8 mouse cellular contexts compared by ENCODE assay signal in genomic region chr1:192598380-192598779, GRCm38 (mm10).
DNase-seq lines count a peak whose midpoint lies in the region; ATAC-seq and TF ChIP-seq lines count a peak whose summit lies in the region.

No protein-coding gene starts in this region.

- H3K4me2 ChIP-seq in embryonic facial prominence, embryonic 12.5 days (replicated peaks): no peak overlapping the region
- no peak overlapping the region for H3K4me2 ChIP-seq in kidney, embryonic 14.5 days (replicated peaks; ENCODE audit: low read depth, low read length)
- H3K4me2 ChIP-seq in limb, embryonic 13.5 days (replicated peaks): no peak overlapping the region
- H3K4me2 ChIP-seq in neural tube, embryonic 11.5 days (ENCODE audit: low read depth): no peak overlapping the region
- H3K4me2 ChIP-seq in stomach, embryonic 15.5 days: no peak overlapping the region

- TF ChIP-seq CTCF in heart, adult 2 months (IDR thresholded peaks at IDR 0.05): peak; percentile 86

- no peaks in the 10 kb centered on the region for H3K27me3 ChIP-seq in embryonic facial prominence, embryonic 12.5 days
- H3K27me3 ChIP-seq in heart, adult 2 months (ENCODE audit: control insufficient read depth, insufficient read depth, low read length): no peaks in the 10 kb centered on the region
- no peaks in the 10 kb centered on the region for H3K27me3 ChIP-seq in kidney, embryonic 14.5 days (ENCODE audit: control insufficient read depth, insufficient read depth, low read length)
- no peaks in the 10 kb centered on the region for H3K27me3 ChIP-seq in limb, embryonic 13.5 days
- H3K27me3 ChIP-seq in neural tube, embryonic 11.5 days (ENCODE audit: control insufficient read depth, insufficient read depth, low read length): no peaks in the 10 kb centered on the region
- H3K27me3 ChIP-seq in stomach, embryonic 15.5 days (replicated peaks): no peaks in the 10 kb centered on the region

- no peaks in the 10 kb centered on the region for H3K79me2 ChIP-seq in heart, adult 2 months (replicated peaks; ENCODE audit: control insufficient read depth, insufficient read depth, low read length)

- no peak overlapping the region for H3K27ac ChIP-seq in embryonic facial prominence, embryonic 12.5 days
- H3K27ac ChIP-seq in heart, adult 2 months: no peak overlapping the region
- H3K27ac ChIP-seq in kidney, embryonic 14.5 days (ENCODE audit: low read depth, low read length): no peak overlapping the region
- no peak overlapping the region for H3K27ac ChIP-seq in limb, embryonic 13.5 days
- H3K27ac ChIP-seq in neural tube, embryonic 11.5 days (ENCODE audit: low read depth, low read length): no peak overlapping the region
- no peak overlapping the region for H3K27ac ChIP-seq in stomach, embryonic 15.5 days

- 0 out of 2 replicates have a peak, but pooled peaks have one; percentile 57 for TF ChIP-seq EP300 in heart, adult 2 months (IDR thresholded peaks at IDR 0.05; ENCODE audit: insufficient read depth, low read depth, low read length)

- 39% methylated on average over 2 of the region's 2 CpGs for WGBS in embryonic facial prominence, embryonic 12.5 days
- 45% methylated on average over 2 of the region's 2 CpGs for WGBS in heart, adult 2 months
- 43% methylated on average over 2 of the region's 2 CpGs for WGBS in kidney, embryonic 14.5 days
- WGBS in limb, embryonic 13.5 days: 47% methylated on average over 2 of the region's 2 CpGs
- WGBS in neural tube, embryonic 11.5 days: 41% methylated on average over 2 of the region's 2 CpGs
- WGBS in stomach, embryonic 15.5 days: 43% methylated on average over 2 of the region's 2 CpGs

- DNase-seq in 3134 (ENCODE audit: extremely low read depth, insufficient read length, low spot score): peak; percentile 39
- peak; percentile 85 to 91 for DNase-seq in adrenal gland, postnatal 36 days
- DNase-seq in heart, adult 2 months: peak; percentile 57 to 76
- DNase-seq in neural tube, embryonic 11.5 days (ENCODE audit: low spot score): peak; percentile 80

- no peak overlapping the region for H3K4me3 ChIP-seq in embryonic facial prominence, embryonic 12.5 days
- no peak overlapping the region for H3K4me3 ChIP-seq in heart, adult 2 months
- no peak overlapping the region for H3K4me3 ChIP-seq in kidney, embryonic 14.5 days (ENCODE audit: low read length)
- H3K4me3 ChIP-seq in limb, embryonic 13.5 days: no peak overlapping the region
- H3K4me3 ChIP-seq in neural tube, embryonic 11.5 days (ENCODE audit: low read depth, low read length): no peak overlapping the region
- no peak overlapping the region for H3K4me3 ChIP-seq in stomach, embryonic 15.5 days (replicated peaks)

- H3K9ac ChIP-seq in embryonic facial prominence, embryonic 12.5 days: no peak overlapping the region
- H3K9ac ChIP-seq in heart, adult 2 months (ENCODE audit: low read depth, low read length): no peak overlapping the region
- H3K9ac ChIP-seq in kidney, embryonic 14.5 days (ENCODE audit: low read depth, low read length): no peak overlapping the region
- no peak overlapping the region for H3K9ac ChIP-seq in limb, embryonic 13.5 days
- H3K9ac ChIP-seq in neural tube, embryonic 11.5 days (ENCODE audit: low read length): no peak overlapping the region
- no peak overlapping the region for H3K9ac ChIP-seq in stomach, embryonic 15.5 days

- ATAC-seq in embryonic facial prominence, embryonic 12.5 days (ENCODE audit: insufficient number of reproducible peaks, insufficient read depth, low FRiP score, low TSS enrichment): peak; percentile 73; the same call in 1 of the 2 replicates
- ATAC-seq in kidney, embryonic 14.5 days (ENCODE audit: low FRiP score, low TSS enrichment): peak; percentile 90
- peak; percentile 80 for ATAC-seq in limb, embryonic 13.5 days (ENCODE audit: low FRiP score, low read depth)
- 0 out of 2 replicates have a peak, but pooled peaks have one; percentile 45 for ATAC-seq in neural tube, embryonic 11.5 days (ENCODE audit: insufficient read depth, low FRiP score, low TSS enrichment)
- 0 out of 2 replicates have a peak, but pooled peaks have one; percentile 35 for ATAC-seq in stomach, embryonic 15.5 days (ENCODE audit: insufficient read depth, low FRiP score, low read depth)

- H3K4me1 ChIP-seq in embryonic facial prominence, embryonic 12.5 days: no peaks in the 10 kb centered on the region
- no peaks in the 10 kb centered on the region; the same call in 1 of the 2 replicates for H3K4me1 ChIP-seq in heart, adult 2 months (ENCODE audit: control insufficient read depth, insufficient read depth, low read length)
- no peaks in the 10 kb centered on the region for H3K4me1 ChIP-seq in kidney, embryonic 14.5 days (ENCODE audit: control insufficient read depth, insufficient read depth, low read length)
- no peaks in the 10 kb centered on the region for H3K4me1 ChIP-seq in limb, embryonic 13.5 days
- H3K4me1 ChIP-seq in neural tube, embryonic 11.5 days (ENCODE audit: control insufficient read depth, insufficient read depth, low read length): no peaks in the 10 kb centered on the region
- H3K4me1 ChIP-seq in stomach, embryonic 15.5 days: no peaks in the 10 kb centered on the region

- no peaks in the 10 kb centered on the region for H3K9me3 ChIP-seq in embryonic facial prominence, embryonic 12.5 days
- no peaks in the 10 kb centered on the region for H3K9me3 ChIP-seq in kidney, embryonic 14.5 days (ENCODE audit: control insufficient read depth, low read length)
- H3K9me3 ChIP-seq in limb, embryonic 13.5 days: no peaks in the 10 kb centered on the region
- no peaks in the 10 kb centered on the region for H3K9me3 ChIP-seq in neural tube, embryonic 11.5 days (ENCODE audit: control insufficient read depth, low read length)
- no peaks in the 10 kb centered on the region for H3K9me3 ChIP-seq in stomach, embryonic 15.5 days

- no peak for TF ChIP-seq POLR2A in heart, adult 2 months (IDR thresholded peaks at IDR 0.05; ENCODE audit: insufficient read depth, low read depth, low read length)

- H3K36me3 ChIP-seq in embryonic facial prominence, embryonic 12.5 days: no peaks in the 10 kb centered on the region
- H3K36me3 ChIP-seq in heart, adult 2 months (ENCODE audit: control insufficient read depth, insufficient read depth, low read length): no peaks in the 10 kb centered on the region
- no peaks in the 10 kb centered on the region for H3K36me3 ChIP-seq in kidney, embryonic 14.5 days (ENCODE audit: control insufficient read depth, insufficient read depth, low read length)
- H3K36me3 ChIP-seq in limb, embryonic 13.5 days: no peaks in the 10 kb centered on the region
- H3K36me3 ChIP-seq in neural tube, embryonic 11.5 days (ENCODE audit: control insufficient read depth, insufficient read depth, low read length): no peaks in the 10 kb centered on the region
- no peaks in the 10 kb centered on the region for H3K36me3 ChIP-seq in stomach, embryonic 15.5 days

- intact Hi-C loops in heart, adult 2 months (cut with DNase I): loop anchor here (1.0 to 5.0 kb wide), 2 partner anchors 114 to 408 kb away; partner anchors contain the start of gene Kcnh1

Comparison
In these comparisons a context has a peak if more than half of its experiments do, and no peak if none do; other contexts are left out.
1. ATAC-seq: peak in every context shown above with its lines; median percentile 90 in kidney, embryonic 14.5 days; 80 in limb, embryonic 13.5 days; 73 in embryonic facial prominence, embryonic 12.5 days; 45 in neural tube, embryonic 11.5 days; 35 in stomach, embryonic 15.5 days.